Mouse (Mus musculus) layer of hippocampus, adult 9-11 months (tissue): ENCODE data around the gene Fam173a.

Experiments
- DNase-seq: peaks from one replicate; pipeline ENCODE4 v3.0.0; 2022

Gene Fam173a

DNA sequence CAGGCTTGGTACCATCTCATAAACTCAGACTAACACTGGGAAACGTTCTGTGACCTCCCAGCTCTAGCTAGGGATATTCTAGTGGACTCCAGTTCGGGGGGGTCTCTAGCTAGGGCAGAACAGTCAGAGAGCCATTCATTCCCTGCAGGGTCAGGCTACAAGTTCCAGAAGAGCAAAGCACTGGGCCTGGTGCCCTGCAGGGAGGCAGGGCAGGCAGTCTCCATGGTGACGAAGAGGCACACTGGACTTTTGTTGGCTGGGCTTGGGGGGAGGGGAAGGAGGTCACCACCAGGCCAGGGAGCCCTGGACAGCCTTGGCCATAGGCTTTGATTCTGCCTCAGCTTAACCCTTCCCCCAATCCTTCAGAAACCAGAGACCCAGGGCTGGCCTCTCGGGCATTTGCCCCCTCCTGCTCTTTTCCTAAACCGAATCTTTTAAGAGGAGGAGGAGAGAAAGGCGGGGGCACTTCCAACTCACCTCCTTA lies 3.0 kb upstream of the Fam173a start, which contains the start of gene AC134908.4:
Gene AC134908.4, minus strand, starts transcription at position 51 of the 484 bp plus-strand sequence.
- DNase-seq, result peak; percentile 91

DNA sequence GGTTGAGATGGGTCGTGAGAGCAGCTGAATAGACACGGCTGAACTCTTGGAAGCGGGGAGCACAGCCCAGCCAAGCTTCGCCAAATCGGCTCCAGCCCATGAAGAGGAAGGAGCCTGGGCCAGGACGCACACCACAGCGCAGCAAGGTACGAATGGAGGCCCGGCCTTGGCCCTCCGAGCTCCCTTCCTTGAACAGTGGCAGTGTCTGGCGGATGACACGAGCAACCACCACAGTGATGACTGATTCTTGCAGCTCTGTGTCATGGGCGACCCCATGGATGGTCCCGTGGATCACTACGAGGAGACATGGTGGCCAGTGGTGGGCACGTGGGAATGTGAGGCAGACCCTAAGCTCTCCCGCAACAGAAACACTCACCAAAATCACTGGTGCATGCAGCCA lies 2.3 kb upstream of the Fam173a start:
- DNase-seq, result no peak

DNA sequence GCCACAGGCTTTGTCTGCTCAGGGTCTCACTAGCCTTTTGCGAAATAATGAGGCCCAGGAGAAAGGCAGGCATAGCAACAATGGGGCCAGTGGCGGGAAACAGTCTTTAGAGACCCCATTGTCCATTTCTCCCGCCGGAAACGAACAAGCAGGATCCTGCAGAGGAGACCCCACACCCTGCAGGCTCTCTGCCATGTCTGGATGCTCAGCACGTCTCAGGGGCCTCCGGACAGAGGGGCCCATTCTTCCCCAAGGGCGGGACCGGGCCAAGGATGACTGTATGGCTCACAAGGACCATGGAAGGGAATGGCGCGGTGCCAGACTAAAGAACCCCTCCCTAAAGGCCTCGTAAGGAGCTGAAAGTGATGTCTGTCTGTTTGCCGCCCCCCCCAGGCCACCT lies 1.5 kb upstream of the Fam173a start:
- no peak for DNase-seq

DNA sequence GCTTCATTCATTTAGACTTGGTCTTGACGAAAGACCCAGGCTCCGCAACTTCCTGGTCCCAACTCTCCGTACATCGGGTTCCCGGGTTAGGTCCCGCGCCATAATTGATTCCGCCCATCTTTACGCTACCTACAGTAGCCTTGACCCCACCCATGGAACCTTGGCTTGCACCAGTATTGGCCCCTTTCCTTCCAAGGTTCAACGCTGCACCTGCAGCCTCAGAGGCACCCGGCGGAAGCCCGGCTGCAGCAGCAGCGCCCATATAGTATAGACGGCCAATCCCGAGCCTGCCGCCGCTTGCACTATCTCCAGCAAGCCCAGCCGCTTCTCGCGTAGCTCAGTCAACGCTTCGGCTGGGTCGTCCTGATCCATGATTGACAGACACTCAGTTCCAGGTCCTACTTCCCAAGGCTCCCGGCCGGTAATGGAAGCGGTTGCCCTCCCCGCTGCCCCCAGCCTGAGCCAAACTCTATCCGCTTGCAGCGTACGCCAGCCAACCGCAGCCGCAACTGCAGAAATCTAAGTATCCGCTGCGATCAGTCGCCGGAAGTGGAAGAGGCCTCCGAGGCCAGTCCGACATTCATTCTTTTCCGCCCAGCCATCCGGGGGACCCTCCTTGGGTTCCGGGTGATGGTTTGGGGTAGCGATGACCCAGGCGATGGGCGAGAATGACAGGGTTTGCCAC lies 716 bp downstream of the Fam173a start:
- peak; percentile 79 for DNase-seq

DNA sequence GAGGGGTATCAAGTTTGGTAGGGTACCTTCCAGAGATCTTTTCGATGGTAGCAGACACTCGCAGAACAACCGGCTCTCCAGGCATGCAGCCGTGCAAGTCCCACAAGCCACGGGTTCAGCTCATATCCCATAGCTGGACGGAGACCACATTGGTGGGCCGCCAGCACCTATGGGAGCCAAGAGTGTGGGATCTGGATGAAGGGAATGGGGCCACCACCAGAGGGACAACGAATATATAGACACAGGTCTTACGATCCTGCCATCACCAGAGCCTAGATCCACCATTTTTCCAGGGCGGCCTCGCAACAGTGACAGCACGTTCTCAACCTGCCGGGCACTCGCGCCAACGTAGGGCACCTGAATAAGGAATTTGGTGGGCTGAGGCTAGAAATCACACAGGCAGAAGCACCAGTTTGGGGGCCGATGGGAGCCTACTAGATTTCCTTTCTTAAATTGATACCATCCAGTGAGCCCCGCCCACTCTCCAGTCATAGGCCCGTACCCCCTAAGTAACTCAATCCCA lies 1.3 kb downstream of the Fam173a start:
- peak; percentile 48 for DNase-seq

DNA sequence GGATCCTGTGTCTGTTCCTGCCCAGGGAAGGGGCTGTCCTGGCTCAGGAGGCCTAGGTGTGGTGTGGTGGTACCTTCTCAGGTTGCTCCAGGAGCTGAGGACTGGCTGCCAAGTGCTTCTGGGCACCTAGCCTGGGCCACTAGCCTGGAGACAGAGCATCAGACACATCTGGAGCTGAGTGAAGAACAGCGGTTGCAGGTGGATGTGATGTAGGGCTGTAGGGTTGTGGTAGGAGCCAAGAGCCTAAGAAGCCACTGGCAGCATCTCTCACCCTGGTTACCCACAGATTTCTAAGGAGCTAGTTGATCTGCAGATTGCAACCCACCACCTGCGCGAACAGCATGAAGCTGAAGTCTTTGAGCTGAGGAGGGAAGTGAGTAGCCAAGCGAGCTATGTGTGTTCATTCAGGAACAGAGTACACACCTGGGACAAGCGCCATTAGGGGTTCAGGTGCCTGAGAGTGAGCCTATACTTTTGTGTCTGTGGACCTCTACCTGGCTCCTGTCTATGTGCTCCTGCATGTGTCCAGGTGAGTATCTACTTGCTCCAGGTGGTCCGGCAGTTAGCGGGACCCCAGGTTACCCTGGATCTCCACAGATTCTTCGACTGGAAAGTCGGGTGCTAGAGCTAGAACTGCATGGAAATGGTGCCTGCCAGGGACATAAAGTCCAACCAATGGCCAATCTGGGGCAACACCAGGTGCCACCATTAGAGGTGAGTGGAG lies 5.8 kb downstream of the Fam173a start:
- DNase-seq, result no peak

DNA sequence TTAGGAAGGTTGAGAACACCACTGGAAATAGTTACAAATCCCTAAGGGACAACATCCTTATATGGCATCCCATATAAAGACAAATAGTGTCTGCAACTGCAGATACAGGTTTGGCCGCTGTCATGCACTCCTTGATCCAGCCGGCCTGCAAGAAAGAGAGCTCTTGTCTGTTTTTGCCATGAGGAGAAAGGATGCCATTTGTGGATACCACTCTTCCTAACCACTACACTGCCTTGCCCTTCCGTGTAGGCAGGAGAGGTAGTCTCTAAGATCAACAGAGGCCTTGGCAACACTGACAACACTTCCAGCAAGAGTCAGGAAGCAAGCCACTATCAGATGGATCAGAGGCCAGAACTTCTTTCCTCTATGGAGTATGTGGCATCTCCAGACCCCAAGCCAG lies 6.4 kb downstream of the Fam173a start, which contains the start of gene Ccdc78:
Gene Ccdc78, plus strand, starts transcription at position 301 of the 400 bp plus-strand sequence.
- DNase-seq, result no peak

DNA sequence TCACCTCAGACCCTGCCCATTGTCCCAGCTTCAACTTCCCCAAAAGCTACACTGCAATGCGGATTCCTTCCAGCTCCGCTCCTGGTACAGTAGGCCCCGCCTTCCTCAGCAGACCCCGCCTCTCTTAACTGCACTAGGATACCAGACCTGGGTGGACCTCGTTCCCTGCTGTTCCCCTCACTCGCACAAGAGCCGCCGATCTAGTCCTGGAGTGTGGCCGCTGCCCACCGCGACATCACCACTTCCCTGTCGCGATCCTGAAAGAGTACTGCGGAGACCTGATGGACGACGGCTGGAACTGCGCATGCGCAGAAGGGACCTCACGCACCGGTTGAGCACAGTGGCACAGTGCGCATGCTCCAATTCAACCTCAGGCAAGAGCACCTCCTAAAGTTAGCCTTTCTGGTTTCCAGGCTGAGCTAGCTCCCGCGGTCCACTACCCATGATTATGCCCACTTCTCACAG lies 7.4 kb downstream of the Fam173a start, which contains the start of gene Haghl:
Gene Haghl, minus strand, starts transcription at position 393 of the 465 bp plus-strand sequence.
- peak; percentile 97 for DNase-seq

DNA sequence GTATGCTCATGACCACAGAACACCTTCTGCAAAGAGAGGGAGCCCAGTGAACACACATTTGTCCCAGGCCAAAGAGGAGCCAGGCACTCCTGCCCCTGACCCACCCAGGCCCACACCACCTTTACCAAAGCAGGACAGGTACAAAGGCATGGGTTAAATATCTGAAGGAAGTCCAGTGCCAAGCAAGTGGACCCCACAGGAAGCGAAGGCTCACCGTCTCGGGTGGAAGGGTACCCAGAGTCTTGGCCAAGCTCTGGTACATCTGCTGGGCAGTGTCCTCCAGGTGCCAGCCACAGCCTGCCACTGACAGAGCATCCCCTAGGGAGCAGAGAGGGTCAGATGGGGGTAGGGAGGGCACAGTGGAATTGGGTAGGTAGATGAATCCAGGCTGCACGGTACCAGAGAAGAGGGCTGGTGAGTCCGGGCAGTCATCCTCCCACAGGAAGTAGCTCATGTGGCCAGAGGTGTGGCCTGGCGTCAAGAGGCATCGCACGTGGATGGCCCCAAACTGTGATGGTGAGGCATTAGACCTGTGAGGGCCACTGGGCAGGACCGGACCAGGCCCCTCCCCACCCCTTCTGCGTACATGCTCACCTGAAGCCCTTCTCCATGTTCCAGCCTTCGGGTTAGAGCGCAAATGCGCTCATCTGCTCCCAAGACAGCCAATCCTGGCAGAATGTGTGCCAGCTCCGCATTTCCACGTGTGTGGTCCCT lies 8.7 kb downstream of the Fam173a start:
- DNase-seq, result no peak

DNA sequence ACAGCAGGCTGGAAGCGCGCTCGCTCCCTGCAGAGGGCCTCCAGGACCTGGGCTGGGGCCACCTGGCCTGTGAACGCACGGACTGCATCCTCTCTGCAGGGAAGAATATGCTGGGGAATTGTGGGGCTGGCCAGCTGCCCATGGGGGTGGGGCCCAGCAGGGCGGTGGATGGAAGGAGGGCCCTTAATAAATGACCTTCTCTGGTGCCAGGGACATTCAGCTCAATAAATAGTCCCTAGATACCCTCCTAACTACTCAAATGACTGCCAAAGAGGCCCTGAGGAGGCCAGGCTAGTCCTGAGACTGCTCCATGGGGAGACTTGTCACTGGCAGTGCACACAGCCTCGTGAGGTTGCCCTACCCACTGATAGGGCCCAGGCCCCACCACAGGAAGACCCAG lies 9.6 kb downstream of the Fam173a start:
- DNase-seq, result no peak

DNA sequence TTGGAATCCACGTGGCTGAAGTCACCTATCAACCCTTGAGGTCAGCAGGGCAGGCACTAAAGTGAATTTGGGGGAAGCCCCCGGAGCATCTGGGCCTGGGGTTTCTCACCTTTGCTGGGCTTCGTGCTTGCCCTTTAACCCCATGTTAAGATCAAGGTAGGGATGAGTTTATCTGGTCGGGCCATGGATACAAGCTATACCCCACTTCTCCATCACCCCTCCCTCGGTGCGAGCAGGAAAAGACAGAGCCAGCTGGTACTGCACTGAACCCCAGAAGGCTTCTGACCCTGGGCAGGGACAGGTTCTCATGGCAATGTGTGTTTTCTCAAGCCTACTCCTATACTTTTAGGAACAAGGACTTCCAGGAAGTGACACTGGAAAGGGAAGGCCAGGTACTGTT lies 11.4 kb downstream of the Fam173a start:
- no peak for DNase-seq

DNA sequence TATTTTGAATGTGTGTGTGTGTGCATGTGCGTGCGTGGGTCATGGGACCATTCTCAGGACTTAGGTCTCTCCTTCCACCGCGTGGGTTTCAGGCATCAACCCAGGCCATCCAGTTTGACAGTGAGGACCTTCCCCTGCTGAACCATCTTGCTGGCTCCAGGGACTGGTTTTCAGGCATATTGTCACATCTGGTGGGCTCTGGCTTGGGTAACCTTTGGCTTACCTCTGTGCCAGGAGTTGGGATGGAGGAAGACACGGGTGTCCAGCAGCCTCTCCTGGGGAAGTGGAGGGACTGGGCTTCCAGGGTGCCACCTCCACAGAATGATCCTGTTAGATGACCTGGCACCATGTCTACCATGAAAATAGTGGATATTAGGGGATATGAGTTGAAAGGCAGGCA lies 14.8 kb downstream of the Fam173a start:
- no peak for DNase-seq

DNA sequence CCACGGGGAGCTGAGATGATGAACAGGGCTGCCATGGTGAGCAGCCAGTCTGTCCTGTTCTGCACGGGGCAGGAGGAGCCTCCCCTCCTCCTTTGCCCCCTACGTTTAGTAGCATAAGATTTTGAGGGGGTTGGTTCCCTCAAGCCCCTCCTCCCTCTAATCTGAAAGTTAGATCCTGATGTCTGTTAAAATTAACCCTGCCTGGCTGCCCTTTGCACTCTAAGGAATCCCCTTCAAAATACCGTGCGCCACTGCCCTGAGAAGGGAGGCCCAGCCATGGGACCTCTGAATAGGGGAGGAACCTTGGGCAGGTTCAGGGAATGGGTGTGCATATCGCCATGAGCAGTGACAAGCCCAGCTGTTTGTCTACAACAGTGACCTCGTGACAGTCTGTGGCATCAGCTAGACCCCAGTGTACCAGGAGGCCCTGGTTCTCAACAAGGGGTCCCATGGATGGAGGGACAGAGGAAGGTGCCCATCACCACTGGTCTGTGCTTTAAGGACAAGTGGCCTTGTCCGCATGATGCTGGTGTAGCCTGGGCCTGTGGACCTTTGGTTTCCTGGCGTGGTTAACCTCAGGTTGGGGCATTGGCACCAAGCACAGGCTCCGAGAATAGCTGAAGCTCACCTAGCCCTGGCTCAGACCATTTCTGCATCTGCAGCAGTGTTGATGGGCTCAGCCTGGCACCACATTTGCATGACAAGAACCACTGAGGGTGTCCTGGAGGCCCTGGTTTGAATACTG lies 17.2 kb downstream of the Fam173a start:
- DNase-seq, result no peak

DNA sequence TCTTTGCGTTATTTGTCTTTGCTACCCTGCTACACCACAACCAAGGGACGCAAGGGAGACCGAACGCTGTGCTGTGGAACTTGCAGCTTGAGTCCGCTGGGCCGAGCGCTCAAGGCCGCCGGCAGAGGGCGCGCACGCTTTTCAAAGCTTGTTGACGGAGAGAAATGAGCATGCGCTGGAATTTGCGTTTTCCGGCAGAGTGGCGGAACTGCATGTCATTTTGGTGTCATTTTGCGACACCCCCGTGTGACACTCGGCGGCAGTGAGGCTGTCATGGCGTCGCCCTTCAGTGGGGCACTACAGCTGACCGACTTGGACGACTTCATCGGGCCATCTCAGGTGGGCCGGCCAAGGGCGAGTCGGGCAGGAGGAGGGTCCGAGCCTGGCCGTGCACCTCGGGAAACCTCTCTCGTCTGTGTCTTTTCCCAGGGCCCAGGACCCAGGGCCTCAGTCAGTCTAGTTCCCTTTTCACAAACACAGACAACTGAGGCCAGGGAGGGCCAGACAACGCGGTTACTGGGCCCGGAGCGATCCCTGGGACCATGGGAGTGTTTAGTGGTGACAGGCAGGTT lies 19.1 kb downstream of the Fam173a start, which contains the start of gene Narfl:
Gene Narfl, plus strand, starts transcription at position 228 of the 572 bp plus-strand sequence.
- DNase-seq, result peak; percentile 97

DNA sequence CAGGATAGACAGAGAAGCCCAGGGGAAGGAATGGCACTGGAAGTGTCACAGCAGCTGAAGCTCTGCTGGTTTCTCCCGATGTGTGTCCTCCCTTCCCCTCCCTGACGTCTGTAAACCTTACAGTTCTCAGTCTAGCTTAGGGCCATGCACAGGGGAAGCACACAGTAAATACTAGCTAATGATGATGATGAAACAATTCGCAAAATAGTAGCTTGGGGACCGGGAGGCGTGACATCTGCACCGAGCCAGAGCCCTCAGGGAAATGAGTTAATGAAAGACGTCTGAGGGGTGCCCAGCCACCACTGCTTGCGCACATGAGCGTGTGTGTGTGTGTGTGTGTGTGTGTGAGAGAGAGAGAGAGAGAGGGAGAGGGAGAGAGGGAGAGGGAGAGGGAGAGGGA lies 23.4 kb downstream of the Fam173a start:
- DNase-seq, result no peak

DNA sequence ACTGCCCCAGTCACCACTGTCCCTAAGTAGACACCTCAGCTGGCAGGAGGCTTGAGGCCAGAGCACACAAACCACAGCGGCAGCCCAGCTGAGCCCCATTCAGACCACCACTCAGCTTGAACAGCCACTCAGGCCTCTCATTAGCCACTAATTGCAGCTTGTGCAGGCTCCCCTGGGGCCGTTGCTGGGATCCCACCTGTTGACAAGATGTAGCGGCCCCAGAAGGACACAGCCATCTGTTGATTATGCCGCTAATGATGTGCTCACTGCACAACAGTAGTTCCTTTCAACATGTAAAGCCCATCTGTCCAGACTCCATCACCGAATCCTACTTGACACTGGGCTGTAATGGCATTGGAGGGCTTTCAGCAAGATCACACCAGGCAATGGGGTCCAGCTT lies 26.8 kb downstream of the Fam173a start:
- DNase-seq, result no peak

DNA sequence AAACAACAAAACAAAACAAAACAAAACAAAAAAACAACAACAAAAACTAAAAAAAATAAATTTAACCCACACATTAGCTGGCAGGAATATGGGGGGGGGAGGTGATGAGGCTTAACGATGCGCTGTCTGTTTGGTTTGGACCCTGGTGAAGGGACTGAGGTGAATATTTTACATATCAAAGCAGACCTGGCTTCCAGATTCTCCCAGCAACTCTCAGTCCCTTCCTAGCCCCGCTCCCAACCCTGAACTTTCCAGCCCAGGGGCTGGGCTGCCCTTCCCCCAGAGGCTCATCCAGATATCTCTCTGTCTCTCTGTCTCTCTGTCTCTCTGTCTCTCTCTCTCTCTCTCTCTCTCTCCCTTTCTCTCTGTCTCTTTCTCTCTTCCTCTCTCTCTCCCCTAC lies 30.1 kb downstream of the Fam173a start:
- DNase-seq, result no peak

DNA sequence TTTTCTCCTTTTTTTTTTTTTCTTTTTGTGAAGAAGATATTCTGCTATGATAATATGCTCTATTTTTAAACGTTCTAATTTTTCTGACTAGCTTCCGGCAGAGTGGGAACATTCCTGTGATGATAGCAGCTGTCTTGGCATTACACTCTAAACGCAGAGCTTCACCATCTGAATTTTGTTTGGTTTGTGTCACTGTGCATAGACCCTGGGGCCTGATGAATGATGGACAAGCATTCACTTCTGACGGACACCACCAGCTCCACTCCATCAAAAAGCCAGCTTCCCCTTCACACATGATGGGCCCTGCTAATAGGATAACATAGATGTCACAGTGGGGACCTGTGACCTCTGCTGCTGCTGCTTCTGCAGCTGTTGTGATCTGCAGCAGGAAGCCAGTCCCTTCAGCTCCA lies 31.1 kb downstream of the Fam173a start:
- peak; percentile 78 for DNase-seq

DNA sequence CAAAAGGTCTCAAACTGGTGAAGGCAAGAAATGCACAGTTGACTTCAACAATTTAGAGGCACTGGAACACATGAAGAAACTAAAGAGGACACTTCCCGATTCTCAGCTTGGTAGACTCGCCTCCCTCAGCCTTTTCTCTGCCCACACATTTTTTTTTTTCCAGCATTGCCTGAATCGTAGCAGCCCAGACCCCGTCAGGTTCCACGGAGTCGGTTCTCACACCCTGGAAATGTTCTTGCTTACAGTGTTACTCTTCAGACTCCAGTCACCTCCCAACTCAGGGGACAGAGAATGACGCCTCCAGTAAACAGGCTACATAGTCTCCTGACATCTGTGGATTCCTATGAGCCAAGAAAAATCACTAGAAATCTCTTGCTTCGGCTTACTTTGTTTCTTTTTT lies 32.6 kb downstream of the Fam173a start:
- no peak for DNase-seq

DNA sequence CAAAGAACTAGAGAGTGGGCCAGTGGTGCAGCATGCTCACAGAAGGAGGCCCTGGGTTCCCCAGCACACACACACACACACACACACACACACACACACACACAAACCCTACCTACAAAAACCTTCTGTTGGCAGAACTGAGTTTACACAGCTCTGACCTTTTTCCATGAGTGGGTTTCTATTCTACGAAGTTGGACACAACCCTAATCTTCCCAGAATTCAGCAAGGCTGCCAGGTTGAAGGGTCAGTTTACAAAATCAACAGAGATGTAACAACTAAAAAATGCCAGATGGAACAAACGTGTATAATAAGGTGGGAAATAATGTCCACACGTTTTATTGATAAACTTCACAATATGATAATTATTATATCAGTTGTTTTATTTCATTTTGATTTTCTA lies 35.0 kb downstream of the Fam173a start:
- no peak for DNase-seq

DNA sequence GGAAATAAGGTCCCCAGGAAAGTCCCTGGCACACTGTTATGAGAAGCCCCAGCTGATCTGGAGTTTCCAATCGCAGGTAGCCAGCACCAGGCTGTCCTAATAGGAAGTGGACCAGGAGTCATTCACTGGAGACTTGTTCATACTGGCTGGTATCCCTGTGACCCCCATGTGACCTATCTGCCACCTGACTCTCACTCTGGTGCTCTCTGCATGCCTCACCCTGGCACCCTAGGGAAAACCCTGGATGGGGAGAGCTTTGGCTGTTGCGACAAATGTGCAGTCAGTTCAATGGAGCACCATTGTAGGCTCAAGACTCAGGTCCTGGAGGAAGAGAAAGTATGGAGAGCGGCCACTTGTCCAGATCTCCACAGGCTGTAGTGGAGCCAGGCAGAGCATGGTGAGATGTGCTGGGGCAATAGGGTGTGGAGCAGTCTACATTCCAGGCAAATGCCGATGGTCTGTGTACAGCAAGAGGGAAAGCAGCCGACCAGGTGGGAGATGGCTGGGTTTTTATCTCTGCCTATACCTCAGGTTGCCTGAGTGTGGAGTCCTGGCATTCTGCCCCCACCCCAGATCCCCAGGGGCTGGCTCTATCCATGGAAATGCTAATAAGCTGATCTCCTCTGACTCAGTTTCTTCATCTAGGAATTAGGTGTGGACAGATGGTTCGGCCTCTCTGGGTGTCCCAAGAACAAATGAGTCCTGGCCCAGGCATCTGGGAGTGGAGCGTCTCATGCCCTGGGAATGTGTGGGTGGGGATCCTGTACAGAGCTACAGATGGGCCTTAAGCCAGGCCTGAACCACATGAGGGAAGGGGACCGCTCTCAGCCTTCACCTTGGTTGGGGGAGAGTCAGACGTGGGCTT lies 36.1 kb downstream of the Fam173a start:
- no peak for DNase-seq
